Mouse (Mus musculus): Measurements from ENCODE around the gene Zfp652.

- no peak for TF ChIP-seq GATA1 (IDR thresholded peaks at IDR 0.05; ENCODE audit: borderline replicate concordance, low read length)
- no peak for TF ChIP-seq FLI1 (IDR thresholded peaks at IDR 0.05; ENCODE audit: low read length)
Observed at GRCm38 (mm10) chr11:95778831-95779251, 66.4 kb downstream of the Zfp652 start.

Data from megakaryocyte, embryonic 14.5 days (primary cell).